ENCODE assay signal across 8 mouse cellular contexts in genomic region chrX:101332031-101332374, GRCm38 (mm10). TPM values are rescaled to one million over a fixed set of nuclear protein-coding genes. Genes with fewer than 3 reads are reported as not detected.
DNase-seq lines count a peak whose midpoint lies in the region; ATAC-seq and TF ChIP-seq lines count a peak whose summit lies in the region.

No protein-coding gene starts in this region.

- H3K4me3 ChIP-seq in gastrocnemius, adult 2 months, result peak overlapping the region; percentile 72
- H3K4me3 ChIP-seq in testis, adult 2 months (ENCODE audit: control insufficient read depth, low read depth, low read length), result peak overlapping the region; percentile 79
- H3K4me3 ChIP-seq in limb, embryonic 15.5 days, result peak overlapping the region; percentile 37
- peak overlapping the region; percentile 39 for H3K4me3 ChIP-seq in stomach, embryonic 16.5 days (replicated peaks; ENCODE audit: low read length)

- WGBS in limb, embryonic 15.5 days, result 44% methylated on average over 9 of the region's 9 CpGs
- 28% methylated on average over 9 of the region's 9 CpGs for WGBS in stomach, embryonic 16.5 days

- peak overlapping the region; percentile 95 for H3K27ac ChIP-seq in gastrocnemius, adult 2 months
- H3K27ac ChIP-seq in testis, adult 2 months (ENCODE audit: control insufficient read depth, insufficient read depth, low read depth, low read length), result peak overlapping the region; percentile 84
- H3K27ac ChIP-seq in limb, embryonic 15.5 days, result peak overlapping the region; percentile 90
- peak overlapping the region; percentile 95 for H3K27ac ChIP-seq in stomach, embryonic 16.5 days (ENCODE audit: low read length)

- TF ChIP-seq POLR2A in testis, adult 2 months (IDR thresholded peaks at IDR 0.05; ENCODE audit: control insufficient read depth, low read depth, low read length), result no peak

- peak; percentile 23; the same call in 1 of the 2 replicates for ATAC-seq in limb, embryonic 15.5 days (ENCODE audit: insufficient number of reproducible peaks, low FRiP score, low TSS enrichment, low read depth)
- peak; percentile 52; the same call in 1 of the 2 replicates for ATAC-seq in stomach, embryonic 16.5 days (ENCODE audit: insufficient read depth, low FRiP score)

- no peaks in the 10 kb centered on the region for H3K27me3 ChIP-seq in testis, adult 2 months (ENCODE audit: control insufficient read depth, insufficient read depth, low read length)
- H3K27me3 ChIP-seq in limb, embryonic 15.5 days, result 0 out of 2 replicates have a peak, but pooled peaks cover 7% of the 10 kb centered on the region
- H3K27me3 ChIP-seq in stomach, embryonic 16.5 days (ENCODE audit: control insufficient read depth, insufficient read depth, low read length), result no peaks in the 10 kb centered on the region

- no peaks in the 10 kb centered on the region for H3K9me3 ChIP-seq in limb, embryonic 15.5 days
- no peaks in the 10 kb centered on the region for H3K9me3 ChIP-seq in stomach, embryonic 16.5 days (replicated peaks; ENCODE audit: control insufficient read depth, low read length)

- H3K9ac ChIP-seq in limb, embryonic 15.5 days, result no peak overlapping the region
- peak overlapping the region; percentile 71 for H3K9ac ChIP-seq in stomach, embryonic 16.5 days (ENCODE audit: low read length)

- peak overlapping the region; percentile 36 for H3K4me2 ChIP-seq in limb, embryonic 15.5 days
- H3K4me2 ChIP-seq in stomach, embryonic 16.5 days (ENCODE audit: low read depth, low read length), result peak overlapping the region; percentile 51

- H3K4me1 ChIP-seq in testis, adult 2 months (ENCODE audit: control insufficient read depth, insufficient read depth, low read length), result no peaks in the 10 kb centered on the region
- no peaks in the 10 kb centered on the region for H3K4me1 ChIP-seq in limb, embryonic 15.5 days
- H3K4me1 ChIP-seq in stomach, embryonic 16.5 days (ENCODE audit: control insufficient read depth, insufficient read depth, low read length), result no peaks in the 10 kb centered on the region

- no peak for DNase-seq in gastrocnemius, adult 2 months
- no peak for DNase-seq in gastrocnemius, postnatal 36 days
- no peak for DNase-seq in testis, postnatal 14 days (ENCODE audit: low spot score)
- no peak for DNase-seq in spleen, adult 12 weeks (ENCODE audit: low spot score)
- DNase-seq in MN1 (ENCODE audit: low spot score), result no peak

- TF ChIP-seq CTCF in gastrocnemius, adult 2 months (IDR thresholded peaks at IDR 0.05), result no peak
- no peak for TF ChIP-seq CTCF in testis, adult 2 months (IDR thresholded peaks at IDR 0.05; ENCODE audit: control insufficient read depth, insufficient read depth, insufficient replicate concordance, low read depth, low read length)

- intact Hi-C loops in gastrocnemius, adult 2 months (cut with DNase I), result loop anchor here (2.0 to 5.0 kb wide), 2 partner anchors 77 to 85 kb away; partner anchors contain the start of gene Foxo4
- intact Hi-C loops in gastrocnemius, postnatal 36 days (cut with DNase I), result loop anchor here (10.0 kb wide), 1 partner anchor 557 kb away; no protein-coding TSS in a partner anchor

- H3K36me3 ChIP-seq in testis, adult 2 months (ENCODE audit: control insufficient read depth, insufficient read depth, low read length), result no peaks in the 10 kb centered on the region
- H3K36me3 ChIP-seq in limb, embryonic 15.5 days, result no peaks in the 10 kb centered on the region
- no peaks in the 10 kb centered on the region for H3K36me3 ChIP-seq in stomach, embryonic 16.5 days (ENCODE audit: control insufficient read depth, insufficient read depth, low read length)

RNA-seq across cellular contexts. Expression of gene Nlgn3, which starts 33.0 kb away (rescaled TPM):
- total RNA-seq in gastrocnemius, adult 2 months (2021), result under 1 TPM; 0.06 to 0.18 TPM
- total RNA-seq in gastrocnemius, postnatal 36 days (2021), result under 1 TPM; 0.08 to 0.15 TPM
- polyA plus RNA-seq in testis, adult 2 months (2012; rRNA removed), result 0.22 and 0.31 TPM in 2 replicates
- 12.9 and 14.3 TPM in 2 replicates for polyA plus RNA-seq in limb, embryonic 15.5 days (2015; fragmentation: Nextera tagmentation; extraction: Ambion mirVana)
- polyA plus RNA-seq in stomach, embryonic 16.5 days (2015; fragmentation: Nextera tagmentation; extraction: Ambion mirVana), result 7.3 and 7.7 TPM in 2 replicates

RNA-seq across cellular contexts. Expression of gene Gjb1, which starts 44.2 kb away (rescaled TPM):
- total RNA-seq in gastrocnemius, adult 2 months (2021), result under 1 TPM; 0.14 to 0.20 TPM
- under 1 TPM; 0.28 to 0.57 TPM for total RNA-seq in gastrocnemius, postnatal 36 days (2021)
- 0.69 TPM in 1 of 2 replicates, not detected in the other for polyA plus RNA-seq in testis, adult 2 months (2012; rRNA removed)
- 0.15 and 0.21 TPM in 2 replicates for polyA plus RNA-seq in limb, embryonic 15.5 days (2015; fragmentation: Nextera tagmentation; extraction: Ambion mirVana)
- 28.1 and 31.6 TPM in 2 replicates for polyA plus RNA-seq in stomach, embryonic 16.5 days (2015; fragmentation: Nextera tagmentation; extraction: Ambion mirVana)

RNA-seq across cellular contexts. Expression of gene Med12, which starts 58.2 kb away (rescaled TPM):
- total RNA-seq in gastrocnemius, adult 2 months (2021), result 10 to 100 TPM; 17.2 to 19.4 TPM
- 10 to 100 TPM; 15.5 to 18.1 TPM for total RNA-seq in gastrocnemius, postnatal 36 days (2021)
- polyA plus RNA-seq in testis, adult 2 months (2012; rRNA removed), result 40.2 and 47.1 TPM in 2 replicates
- 28.7 and 30.5 TPM in 2 replicates for polyA plus RNA-seq in limb, embryonic 15.5 days (2015; fragmentation: Nextera tagmentation; extraction: Ambion mirVana)
- 30.3 and 30.9 TPM in 2 replicates for polyA plus RNA-seq in stomach, embryonic 16.5 days (2015; fragmentation: Nextera tagmentation; extraction: Ambion mirVana)

Comparison
In these comparisons a context has a peak if more than half of its experiments do, and no peak if none do; other contexts are left out.
1. RNA of gene Gjb1, which starts 44.2 kb away (polyA plus RNA-seq): 28.1 to 31.6 TPM in stomach, embryonic 16.5 days; 0.15 to 0.21 TPM in limb, embryonic 15.5 days and 0.69 TPM in testis, adult 2 months; every median in the first group is over 10 times any median in the second.
2. Peak in every context shown above with its lines, with median percentiles within 50 percentile points of each other: H3K27ac ChIP-seq and H3K4me3 ChIP-seq.